Mouse (Mus musculus): ENCODE data around the gene Taok2.

The Taok2 gene

DNA sequence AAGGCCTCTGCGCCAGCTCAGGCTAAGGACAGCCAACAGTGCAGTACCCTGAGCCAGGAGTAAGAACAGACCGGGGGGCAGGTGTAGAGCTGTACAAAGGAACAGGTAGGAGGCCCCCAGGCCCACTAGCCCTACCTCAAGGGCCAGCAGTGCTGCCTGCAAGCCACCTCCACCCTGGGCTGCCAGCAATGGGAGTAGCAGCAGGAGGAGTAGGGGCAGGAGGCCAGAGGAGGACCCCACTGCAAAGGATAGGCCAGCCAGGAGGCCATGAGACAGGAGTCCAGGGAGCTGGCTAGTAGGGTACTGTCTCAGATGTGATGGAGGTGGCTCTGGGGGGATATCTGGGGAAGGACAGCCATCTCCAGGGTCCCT, 14.0 kb downstream of the Taok2 start:
- no peak for DNase-seq (ENCODE audit: low spot score)

DNA sequence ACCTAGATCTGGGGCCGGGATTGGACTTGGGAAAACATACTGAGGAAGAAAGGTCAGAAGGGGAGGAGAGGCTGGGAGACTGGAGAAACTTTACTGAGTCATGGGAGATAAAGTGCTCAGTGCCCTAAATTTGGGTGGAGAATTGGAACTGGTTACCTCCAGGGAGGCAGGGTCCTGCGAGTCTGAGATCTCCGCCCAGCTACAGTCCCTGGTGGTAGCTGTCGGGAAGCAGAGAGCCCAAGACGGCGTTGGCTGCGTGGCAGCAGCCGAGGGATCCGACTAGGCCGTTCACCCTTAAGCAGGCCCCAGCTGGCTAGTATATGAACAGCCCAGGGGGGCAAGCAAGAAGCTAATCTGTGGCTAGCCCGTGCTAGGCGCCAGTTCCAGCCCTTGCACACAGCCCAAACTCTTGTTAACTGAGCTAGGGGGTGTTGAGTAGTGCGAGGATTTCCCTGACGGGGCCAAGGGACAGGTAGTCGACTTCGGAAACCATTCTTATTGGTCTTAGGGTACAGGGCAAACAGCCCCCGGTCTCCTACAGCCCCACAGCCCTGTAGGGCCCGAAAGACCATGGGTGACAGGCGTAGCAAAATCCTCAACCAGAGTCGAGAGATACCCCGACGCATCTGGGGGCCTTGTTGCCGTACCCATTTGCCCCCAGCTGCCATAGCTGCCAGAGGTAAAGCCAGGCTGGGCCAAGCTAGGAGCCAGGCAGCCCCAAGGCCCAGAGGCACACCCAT, 14.6 kb downstream of the Taok2 start:
- DNase-seq (ENCODE audit: low spot score) = no peak

DNA sequence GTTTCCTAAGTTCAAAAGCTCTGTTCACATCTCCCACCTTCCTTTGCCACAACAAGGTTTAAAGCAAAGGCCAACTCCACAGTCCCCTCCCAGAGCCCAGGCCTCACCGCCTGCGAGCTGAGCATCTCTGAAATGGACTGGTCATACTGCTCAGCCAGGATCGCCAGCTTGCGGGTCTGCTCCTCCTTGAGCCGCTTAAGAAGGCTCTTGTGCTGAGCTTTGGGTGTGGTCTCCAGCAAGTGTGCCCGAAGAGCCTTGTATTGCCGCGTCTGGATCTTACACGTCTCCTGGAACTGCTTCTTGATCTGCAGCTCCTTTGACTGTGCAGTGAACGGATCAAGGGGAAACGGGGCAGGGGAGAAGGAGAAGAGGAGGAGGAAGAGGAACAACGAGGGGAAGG, 16.5 kb downstream of the Taok2 start:
- no peak for DNase-seq (ENCODE audit: low spot score)

DNA sequence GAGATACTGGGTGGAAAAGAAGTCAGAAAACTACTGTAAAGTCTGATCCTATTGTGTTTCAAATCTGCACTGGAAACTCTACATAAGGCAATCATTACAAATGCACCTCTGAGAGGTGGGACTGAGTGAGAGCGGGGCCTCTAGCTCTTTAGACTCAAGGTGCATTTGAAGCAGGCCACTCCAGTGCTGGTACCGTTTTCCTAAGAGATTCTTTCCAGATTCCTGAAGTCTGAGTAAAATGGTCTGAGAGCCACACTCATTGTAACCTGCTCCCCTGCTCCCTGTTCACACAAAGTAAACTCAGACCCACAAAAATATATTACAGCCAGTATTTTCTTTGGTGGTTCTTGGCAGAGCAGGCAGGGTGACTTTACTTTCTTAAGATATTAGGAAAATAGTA, 17.0 kb downstream of the Taok2 start:
- DNase-seq (ENCODE audit: low spot score) = no peak

DNA sequence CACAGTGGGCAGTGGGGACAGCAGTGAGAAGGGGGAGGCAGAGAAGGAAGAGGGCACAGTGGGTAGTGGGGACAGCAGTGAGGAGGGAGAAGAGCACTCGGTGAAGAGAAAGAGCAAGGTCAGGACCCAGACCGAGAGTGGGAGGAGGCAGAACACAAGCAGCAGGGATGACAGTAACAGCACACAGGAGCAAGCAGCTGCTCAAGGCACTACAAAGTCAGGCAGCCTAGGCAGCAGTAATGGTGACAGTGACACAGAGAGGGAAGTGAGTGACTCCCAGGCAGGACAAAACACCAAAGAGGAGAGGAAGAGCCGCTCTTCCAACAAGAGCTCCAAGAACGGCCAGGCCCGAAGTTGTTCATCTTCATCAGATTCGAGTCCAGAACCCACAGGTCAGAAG, 20.7 kb downstream of the Taok2 start:
- DNase-seq (ENCODE audit: low spot score) = no peak

DNA sequence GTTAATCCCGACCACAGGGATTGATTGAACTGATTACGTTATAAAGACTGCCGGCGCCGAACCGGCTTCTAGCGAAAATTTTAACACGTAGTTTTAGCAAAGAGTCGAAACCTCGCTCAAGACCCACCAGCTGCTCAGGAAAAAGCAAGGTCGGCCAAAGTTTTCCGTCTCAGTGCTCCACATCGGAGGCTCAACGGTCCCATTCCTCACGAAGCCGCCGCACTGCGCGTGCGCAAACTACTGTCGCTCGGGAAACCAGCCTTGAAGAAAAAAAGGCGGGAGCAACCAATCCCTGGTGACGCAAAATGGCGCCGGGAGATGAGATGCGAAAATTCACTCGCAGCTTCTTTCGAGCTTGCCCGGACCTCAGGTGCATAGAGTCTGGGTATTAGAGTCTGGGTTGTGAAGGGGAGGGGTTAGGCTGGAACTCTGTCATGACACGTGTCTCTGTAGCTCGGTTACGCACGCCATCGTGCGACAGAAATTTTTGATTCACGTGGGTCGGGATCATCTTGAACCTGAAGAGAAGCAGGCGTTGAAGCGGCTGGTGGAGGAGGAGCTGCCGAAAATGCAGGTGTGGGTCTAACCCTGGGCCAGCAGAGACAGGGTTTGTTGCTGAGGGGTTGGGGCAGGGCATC, 22.2 kb downstream of the Taok2 start, which contains the start of gene Ino80e:
Gene Ino80e, minus strand, starts transcription at position 231 of the 638 bp plus-strand sequence.
- peak; percentile 96 for DNase-seq (ENCODE audit: low spot score)

DNA sequence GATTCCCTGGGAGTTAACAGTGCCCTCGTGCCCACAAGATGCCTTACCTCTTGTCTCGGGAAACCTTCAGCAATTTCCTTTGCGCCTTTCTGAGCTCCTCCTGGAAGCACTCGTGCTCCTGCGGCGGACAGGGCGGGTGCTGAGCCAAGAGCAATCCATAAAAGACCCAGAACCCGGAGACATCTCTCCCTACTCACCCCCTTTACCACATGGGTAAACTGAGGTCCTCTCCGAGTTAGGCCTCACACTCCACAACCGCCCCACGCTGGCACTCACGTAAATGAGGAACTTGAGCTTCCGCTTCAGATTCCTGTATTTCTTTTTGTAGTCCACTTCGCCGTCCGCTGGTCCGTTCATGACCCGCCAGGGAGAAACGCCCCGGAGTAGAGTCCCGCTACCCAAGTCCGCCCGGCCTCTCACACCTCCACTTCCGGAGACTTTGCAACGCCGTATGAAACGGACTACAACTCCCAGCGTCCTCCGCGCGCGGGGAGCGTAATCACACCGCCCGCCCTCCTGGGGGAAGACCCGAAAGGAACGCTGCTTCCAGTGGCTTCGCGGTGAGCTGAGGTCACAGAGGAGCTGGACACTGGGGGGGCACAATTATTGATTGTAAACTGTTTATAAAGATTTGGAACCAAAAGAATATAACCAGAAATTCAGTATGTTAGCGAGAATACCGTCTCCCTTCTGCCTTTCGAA, 22.9 kb downstream of the Taok2 start, which contains the start of gene Hirip3:
Gene Hirip3, plus strand, starts transcription at position 544 of the 702 bp plus-strand sequence.
- DNase-seq (ENCODE audit: low spot score) = peak; percentile 96

DNA sequence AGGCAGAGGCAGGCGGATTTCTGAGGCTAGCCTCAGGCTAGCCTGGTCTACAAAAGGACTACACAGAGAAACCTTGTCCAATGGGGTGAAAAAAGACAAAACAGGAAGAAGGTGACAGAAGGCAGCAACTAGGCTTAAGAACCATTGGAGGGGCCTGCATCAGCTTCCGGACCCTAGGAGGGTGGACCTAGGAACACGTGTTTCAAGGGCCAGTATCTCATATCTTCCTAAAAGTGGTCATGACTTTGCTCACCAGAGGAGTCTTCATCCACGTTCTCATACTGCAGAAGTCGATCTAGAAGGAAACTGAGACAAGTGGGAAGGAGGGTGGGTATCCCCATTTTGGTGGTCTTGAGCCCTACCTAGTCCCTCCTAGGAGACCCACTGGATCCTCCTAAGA, 23.5 kb downstream of the Taok2 start:
- no peak for DNase-seq (ENCODE audit: low spot score)

DNA sequence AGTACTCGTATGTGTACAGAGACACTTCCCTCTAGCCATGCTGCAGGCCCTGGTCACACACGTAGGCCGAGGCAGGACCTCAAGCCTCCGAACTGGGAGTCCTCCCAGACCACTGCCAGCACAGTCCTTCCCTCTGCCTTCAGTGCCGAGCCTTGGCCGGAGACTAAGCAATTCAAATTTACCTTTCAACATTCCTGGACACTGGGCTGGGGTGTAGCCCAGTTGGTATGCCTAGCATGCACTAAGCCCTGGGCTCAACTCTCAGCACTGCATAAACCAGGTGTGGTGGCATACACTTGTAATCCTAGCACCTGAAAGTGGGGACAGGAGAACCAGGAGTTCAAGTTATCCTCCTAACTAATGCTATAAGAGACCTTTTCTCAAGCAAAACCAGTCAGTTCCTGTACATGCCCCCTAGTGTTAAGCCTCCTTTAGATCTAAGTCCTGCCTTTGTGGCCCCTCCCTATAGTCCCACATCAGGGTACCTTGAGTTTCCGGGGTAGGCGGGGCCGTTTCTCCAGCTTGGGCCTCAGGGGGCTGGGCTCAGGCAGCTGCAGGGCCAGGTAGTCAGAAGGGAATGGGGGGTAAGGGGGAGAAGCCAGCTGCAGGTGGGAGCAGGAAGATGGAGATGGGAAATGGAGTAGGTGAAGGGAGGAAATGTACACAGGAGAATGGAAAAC, 27.6 kb downstream of the Taok2 start:
- DNase-seq (ENCODE audit: low spot score) = no peak

DNA sequence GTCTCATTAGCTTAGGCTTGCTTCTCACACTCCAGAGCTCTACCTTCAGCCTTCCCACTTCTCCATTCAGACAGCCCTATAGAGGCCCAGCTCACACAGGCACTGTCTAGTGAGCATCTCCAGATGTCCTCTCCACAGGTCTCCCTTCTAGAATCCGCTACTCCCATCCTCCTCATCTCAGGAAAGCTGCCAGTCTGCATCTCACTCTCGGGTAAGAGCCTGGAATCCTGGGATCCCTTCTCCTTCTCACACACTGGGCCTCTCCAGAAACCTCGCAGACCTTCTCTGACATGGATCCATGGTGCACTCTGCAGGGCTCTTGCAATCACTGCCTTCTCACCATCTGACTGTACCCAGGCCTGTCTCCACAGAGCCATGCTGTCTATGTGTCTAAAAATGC, 28.9 kb downstream of the Taok2 start:
- no peak for DNase-seq (ENCODE audit: low spot score)

DNA sequence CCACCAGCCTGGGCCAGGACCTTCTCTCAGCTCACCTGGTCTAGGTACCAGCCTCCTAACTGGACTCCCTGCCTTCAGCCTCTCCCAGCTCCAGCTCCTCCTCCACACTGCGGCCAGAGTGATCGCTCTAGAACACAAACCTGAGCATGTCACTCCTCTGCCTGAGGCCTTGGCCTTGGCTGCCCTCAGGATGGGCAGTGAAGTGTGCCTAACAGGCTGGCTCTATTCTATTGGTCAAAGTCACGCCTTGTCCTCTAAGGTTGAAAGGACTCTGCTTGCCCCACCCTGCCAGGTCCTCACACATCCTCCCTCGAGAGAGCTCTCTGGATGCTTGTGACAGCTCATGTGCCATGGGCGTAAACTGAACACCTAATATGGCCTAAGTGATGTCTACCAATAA, 31.0 kb downstream of the Taok2 start:
- DNase-seq (ENCODE audit: low spot score) = no peak

DNA sequence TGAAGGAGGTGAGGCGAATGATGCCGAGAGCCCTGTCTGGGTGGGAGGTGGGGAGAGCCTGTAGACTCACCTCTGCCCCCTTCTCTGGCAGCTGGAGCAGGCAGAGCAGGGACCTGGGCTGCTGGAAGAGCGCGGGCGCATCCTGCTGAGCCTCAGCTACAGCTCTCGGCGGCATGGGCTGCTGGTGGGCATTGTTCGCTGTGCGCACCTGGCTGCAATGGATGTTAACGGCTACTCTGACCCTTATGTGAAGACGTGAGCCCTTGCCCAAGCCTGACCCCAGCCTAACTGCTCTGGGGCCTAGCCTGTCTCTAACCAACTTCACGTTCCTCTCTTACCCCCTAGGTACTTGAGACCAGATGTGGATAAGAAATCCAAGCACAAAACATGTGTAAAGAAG, 33.3 kb downstream of the Taok2 start:
- DNase-seq (ENCODE audit: low spot score) = no peak

DNA sequence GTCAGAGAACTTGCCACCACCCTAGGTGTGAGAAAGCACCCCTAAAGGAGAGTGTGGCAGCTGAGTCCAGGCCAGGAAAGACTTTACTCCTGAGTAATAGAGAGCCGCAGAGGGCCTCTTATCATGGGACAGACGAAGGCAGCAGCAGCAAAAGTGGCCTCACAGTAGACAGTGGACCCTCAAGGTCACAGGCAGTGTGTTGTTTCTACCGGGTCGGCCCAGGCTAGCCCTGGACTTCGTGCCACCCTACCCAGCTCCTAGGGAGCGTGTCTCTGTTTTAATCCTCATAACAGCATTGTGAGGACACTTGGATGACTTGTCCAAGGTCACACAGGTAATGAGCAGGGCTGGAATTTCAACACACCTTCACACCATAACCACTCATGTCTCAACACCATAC, 34.3 kb downstream of the Taok2 start:
- no peak for DNase-seq (ENCODE audit: low spot score)

DNA sequence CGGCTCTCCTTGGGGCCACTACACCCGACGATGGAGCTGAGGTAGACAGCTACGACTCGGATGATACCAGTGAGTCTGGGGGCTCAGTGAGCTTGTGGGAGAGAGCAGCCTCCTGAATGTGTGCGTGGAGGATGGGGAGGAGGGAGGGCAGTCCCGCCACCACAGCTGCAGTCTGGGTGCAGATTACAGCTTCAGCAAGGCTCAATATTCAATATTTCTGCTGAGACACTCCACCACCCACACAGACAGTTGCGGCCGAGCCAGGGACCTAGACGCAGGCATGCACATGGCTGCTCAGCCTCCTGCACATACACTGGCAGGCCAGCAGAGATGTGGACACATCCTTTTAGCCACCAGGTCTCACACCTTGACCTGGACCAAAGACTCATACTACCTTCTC, 35.7 kb downstream of the Taok2 start:
- DNase-seq (ENCODE audit: low spot score) = no peak

DNA sequence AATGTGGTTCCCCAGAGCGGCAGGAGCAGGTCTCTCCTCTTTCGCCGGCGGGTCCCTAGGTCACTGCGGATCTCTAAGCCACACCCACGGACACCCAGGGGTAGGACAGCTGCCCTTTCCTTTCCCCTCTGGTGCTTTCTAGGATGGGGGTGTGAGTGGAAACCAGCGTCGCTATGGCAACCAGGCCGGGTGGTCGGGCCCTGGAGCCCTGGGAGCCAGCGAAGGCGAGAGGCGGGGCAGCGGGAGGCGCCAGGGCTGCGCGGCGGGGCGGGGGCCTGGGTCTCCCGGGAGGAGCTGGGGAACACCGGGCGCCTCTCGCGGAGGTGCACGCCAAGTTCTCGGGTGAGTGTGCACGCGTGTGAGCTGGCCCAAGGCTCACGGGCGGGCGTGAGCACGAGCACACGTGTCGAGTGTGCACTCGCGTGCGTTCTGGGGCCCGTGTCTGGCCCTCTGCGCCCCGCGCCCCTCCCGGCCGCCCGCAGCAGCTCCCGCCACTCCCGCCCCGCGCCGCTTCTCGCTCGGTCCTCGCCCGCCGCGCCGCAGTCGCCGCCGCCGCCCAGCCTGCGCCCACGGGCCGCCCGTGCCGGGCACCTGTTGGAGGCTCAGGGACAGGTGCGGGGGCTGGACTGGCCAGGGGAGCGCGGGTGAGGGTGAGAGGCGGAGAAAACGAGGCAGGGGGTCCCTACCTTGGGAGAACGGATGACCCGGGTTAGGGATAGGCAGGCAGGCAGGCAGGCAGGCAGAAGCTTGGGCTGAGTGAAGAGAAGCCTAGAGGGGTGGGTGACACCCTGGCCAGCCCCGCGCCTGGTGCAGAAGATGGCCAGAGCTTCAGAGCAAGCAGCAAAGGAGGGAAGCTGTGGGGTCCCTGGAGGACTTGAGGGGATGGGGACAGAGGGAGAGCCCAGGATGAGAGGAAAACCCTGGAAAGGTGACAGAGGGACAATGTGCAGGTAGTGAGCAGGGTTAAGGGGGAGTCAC, 36.8 kb downstream of the Taok2 start:
- peak; percentile 48 for DNase-seq (ENCODE audit: low spot score)

DNA sequence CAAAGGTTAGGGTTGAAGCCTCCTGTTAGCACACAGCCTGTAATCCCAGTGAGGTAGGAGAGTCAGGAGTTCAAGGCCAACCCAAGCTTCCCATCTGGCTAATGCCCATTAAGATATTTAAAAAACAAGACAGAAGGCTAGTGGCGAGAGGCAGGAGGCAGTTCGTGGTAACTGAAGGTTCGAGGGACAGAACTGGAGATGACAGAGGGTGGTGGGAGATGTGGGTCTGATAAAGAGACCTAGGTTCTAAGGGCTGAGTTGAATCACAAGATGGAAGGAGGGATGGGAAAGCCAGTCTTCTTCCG, 37.4 kb downstream of the Taok2 start, which contains the start of gene Doc2a:
Gene Doc2a, plus strand, starts transcription at position 301 of the 305 bp plus-strand sequence.
- no peak for DNase-seq (ENCODE audit: low spot score)

DNA sequence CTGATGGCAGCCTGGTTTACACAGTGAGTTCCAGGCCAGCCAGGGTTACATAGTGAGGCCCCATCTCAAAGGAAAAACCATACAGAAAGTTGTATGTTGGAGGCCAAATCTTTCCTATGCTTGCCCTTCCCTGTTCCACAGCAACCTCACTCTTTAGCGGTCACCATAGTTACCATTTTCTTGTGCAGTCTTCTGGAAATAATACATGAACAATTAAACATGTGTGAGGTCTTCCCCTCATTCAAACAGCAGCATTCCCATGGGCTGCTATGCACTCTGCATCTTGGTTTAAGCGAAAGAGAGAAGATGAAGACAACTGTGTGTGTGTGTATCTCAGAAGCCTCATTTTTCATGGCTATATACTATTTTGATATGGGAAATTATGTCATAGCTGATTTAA, 39.0 kb downstream of the Taok2 start:
- no peak for DNase-seq (ENCODE audit: low spot score)

DNA sequence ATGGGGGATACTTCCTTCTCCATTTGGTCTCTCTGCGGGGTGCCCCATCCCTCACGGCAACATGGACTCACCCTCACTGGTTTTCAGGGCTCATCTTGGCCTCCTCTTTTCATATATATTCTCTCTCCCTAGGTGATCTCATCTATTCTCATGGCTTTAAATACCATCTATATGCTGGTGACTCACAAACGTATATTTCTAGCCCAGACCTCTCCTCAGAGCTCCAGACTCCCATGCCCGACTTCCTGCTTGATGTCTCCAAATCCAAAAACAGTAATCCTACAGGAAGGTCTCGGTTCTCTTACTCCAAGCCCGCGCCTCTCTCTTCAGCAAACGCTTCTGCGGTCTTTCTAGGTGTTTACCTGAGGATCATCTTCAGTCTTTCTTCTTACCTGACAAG, 41.2 kb downstream of the Taok2 start:
- no peak for DNase-seq (ENCODE audit: low spot score)

DNA sequence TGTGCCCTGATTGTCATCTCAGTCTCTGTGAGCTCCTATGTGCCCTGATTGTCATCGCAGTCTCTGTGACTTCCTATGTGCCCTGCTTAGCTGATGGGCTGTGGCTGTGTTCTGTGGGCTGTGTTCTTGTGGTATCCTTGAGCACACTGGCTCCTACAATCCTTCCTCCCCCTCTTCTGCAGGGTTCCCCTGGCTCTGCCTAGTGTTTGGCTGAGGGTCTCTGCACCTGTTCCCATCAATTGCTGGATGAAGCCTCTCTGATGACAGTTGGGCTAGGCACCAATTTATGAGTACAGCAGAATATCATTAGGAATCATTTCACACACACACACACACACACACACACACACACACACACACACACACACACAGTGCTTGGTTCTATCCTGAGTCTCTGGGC, 51.2 kb downstream of the Taok2 start:
- no peak for DNase-seq (ENCODE audit: low spot score)

DNA sequence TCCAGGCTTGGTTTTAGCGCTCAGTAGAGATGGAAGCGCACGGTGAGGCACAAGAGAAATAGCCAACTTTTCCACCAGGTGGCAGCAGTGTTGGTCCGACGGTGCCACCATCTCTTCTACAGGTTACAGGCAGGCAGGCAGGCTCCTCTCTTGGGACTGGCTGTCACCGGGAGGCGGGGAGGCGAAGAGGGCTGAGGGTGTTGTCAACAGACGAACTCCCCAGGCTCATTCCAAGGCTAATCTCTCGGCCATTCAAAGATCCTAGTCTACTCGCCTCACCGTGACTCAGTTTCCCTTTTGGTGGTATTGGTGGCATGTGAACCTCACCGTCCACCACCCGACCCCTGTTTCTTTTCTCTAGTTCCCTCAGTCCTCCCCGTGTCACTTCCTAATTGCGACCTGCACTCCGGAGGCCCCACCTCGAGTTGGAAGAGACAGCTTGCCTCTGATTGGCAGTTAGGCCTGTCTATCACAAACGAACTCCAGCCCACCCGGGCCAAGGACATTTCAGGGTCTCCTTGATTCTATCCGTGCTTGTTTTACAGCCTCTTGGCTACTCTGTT, 52.4 kb downstream of the Taok2 start:
- DNase-seq (ENCODE audit: low spot score) = peak; percentile 90

DNA sequence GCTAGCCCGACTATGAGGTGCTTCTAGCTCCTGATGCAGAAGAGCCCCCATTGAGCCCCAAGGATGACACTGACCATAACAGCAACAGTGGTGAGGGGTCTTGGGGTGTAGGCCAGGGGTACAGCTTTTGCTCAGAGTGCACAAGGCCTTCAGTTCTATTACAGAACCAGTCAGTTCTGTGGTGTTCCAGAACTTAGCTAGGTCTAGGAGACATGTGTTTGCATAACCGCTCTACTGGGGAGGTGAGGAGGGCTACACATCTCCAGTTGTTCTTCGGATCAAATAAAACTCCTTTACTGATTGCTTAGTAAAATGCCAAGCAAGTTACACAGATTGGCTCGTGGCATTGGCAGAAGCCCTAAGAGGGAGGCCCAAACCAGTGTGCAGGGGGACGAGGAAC, 53.0 kb downstream of the Taok2 start, which contains the start of gene 4930451I11Rik:
Gene 4930451I11Rik, minus strand, starts transcription at position 101 of the 400 bp plus-strand sequence.
- DNase-seq (ENCODE audit: low spot score) = no peak

All from MN1 (cell line).